Mouse (Mus musculus): Measurements from ENCODE around the gene Nphs1.

GRCm38 (mm10) chr7:30429327-30429726 lies 28.8 kb upstream of the Nphs1 start:
- TF ChIP-seq CTCF (IDR thresholded peaks at IDR 0.05; ENCODE audit: borderline replicate concordance, insufficient read depth, low read depth, low read length), result no peak
- TF ChIP-seq POLR2A (IDR thresholded peaks at IDR 0.05; ENCODE audit: borderline replicate concordance, insufficient read depth, low read length), result no peak
